ENCODE assay signal across 20 mouse cellular contexts in the genomic region with DNA sequence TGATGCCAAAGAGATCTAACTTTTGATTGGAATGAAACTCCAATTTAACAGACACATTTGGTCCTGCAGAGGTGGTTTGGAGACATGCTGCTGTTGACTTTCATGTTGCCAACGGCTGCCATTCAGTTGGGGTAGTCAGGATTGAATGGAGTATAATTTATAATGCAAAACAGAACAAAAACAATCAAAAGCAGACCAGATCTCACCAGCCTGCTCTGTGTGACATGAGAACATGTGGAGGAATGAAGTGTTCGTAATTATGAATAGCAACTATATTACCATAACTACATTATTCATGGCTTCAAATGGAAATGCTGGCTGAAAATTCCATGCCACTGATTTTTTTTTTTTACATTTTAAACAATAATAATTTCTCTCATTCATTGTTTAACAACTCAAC.
DNase-seq lines count a peak whose midpoint lies in the region; ATAC-seq lines count a peak whose summit lies in the region.
"Had no signal": no experiment of that assay in that cellular context is flagged by ENCODE, and none has a peak within 500 bp of the region (broad histone marks: within the 10 kb centered on the region; RNA-seq: fewer than 3 reads in every experiment).

No protein-coding gene starts in this region.

- H3K4me3 ChIP-seq in midbrain, embryonic 13.5 days (replicated peaks), result no peak overlapping the region
- H3K4me3 ChIP-seq in midbrain, embryonic 11.5 days (ENCODE audit: low read depth, low read length), result no peak overlapping the region
- no peak overlapping the region for H3K4me3 ChIP-seq in forebrain, embryonic 14.5 days (ENCODE audit: low read depth, low read length)
- H3K4me3 ChIP-seq: heart, adult 2 months; heart, embryonic 15.5 days; intestine, embryonic 15.5 days had no signal

- no peaks in the 10 kb centered on the region for H3K36me3 ChIP-seq in midbrain, embryonic 13.5 days
- no peaks in the 10 kb centered on the region for H3K36me3 ChIP-seq in midbrain, embryonic 11.5 days (ENCODE audit: control insufficient read depth, insufficient read depth, low read length)
- H3K36me3 ChIP-seq in forebrain, embryonic 14.5 days (ENCODE audit: control insufficient read depth, insufficient read depth, low read length), result no peaks in the 10 kb centered on the region
- H3K36me3 ChIP-seq: heart, embryonic 15.5 days; intestine, embryonic 15.5 days had no signal

- no peak overlapping the region for H3K9ac ChIP-seq in midbrain, embryonic 13.5 days (replicated peaks)
- no peak overlapping the region for H3K9ac ChIP-seq in midbrain, embryonic 11.5 days (ENCODE audit: low read length)
- no peak overlapping the region for H3K9ac ChIP-seq in forebrain, embryonic 14.5 days (ENCODE audit: low read length)
- H3K9ac ChIP-seq: heart, embryonic 15.5 days; hindbrain, embryonic 14.5 days; intestine, embryonic 15.5 days had no signal

- H3K9me3 ChIP-seq in midbrain, embryonic 13.5 days, result no peaks in the 10 kb centered on the region
- H3K9me3 ChIP-seq in midbrain, embryonic 11.5 days (ENCODE audit: control insufficient read depth, low read length), result no peaks in the 10 kb centered on the region
- H3K9me3 ChIP-seq in forebrain, embryonic 14.5 days (replicated peaks; ENCODE audit: control insufficient read depth, low read length), result no peaks in the 10 kb centered on the region
- H3K9me3 ChIP-seq: heart, embryonic 15.5 days; intestine, embryonic 15.5 days had no signal

- H3K27ac ChIP-seq in midbrain, embryonic 13.5 days, result no peak overlapping the region
- no peak overlapping the region for H3K27ac ChIP-seq in midbrain, embryonic 11.5 days (ENCODE audit: low read depth, low read length)
- H3K27ac ChIP-seq in forebrain, embryonic 14.5 days (ENCODE audit: low read depth, low read length), result no peak overlapping the region
- H3K27ac ChIP-seq: heart, adult 2 months; heart, embryonic 15.5 days; hindbrain, embryonic 14.5 days; intestine, embryonic 15.5 days had no signal

- peak; percentile 47; the same call in 1 of the 2 replicates for ATAC-seq in frontal cortex, adult (ENCODE audit: low TSS enrichment)
- ATAC-seq in midbrain, embryonic 13.5 days, result 0 out of 2 replicates have a peak, but pooled peaks have one; percentile 40
- no peak for ATAC-seq in midbrain, embryonic 11.5 days (ENCODE audit: low FRiP score)
- ATAC-seq in forebrain, embryonic 14.5 days, result peak; percentile 69
- ATAC-seq: intestine, embryonic 15.5 days had no signal

- no peak overlapping the region for H3K4me2 ChIP-seq in midbrain, embryonic 13.5 days (replicated peaks)
- no peak overlapping the region for H3K4me2 ChIP-seq in midbrain, embryonic 11.5 days
- no peak overlapping the region for H3K4me2 ChIP-seq in forebrain, embryonic 14.5 days (ENCODE audit: low read length)
- H3K4me2 ChIP-seq: heart, embryonic 11.5 days; heart, embryonic 15.5 days; hindbrain, embryonic 14.5 days; intestine, embryonic 15.5 days had no signal

- DNase-seq in frontal cortex, postnatal 36 days (ENCODE audit: low spot score in 2 of 2), result no peak
- no peak for DNase-seq in midbrain, embryonic 11.5 days (ENCODE audit: low spot score, missing footprints)
- DNase-seq in forebrain, embryonic 14.5 days (ENCODE audit: low spot score), result peak; percentile 66
- peak; percentile 6 for DNase-seq in telencephalon, adult 2 months (ENCODE audit: low read depth, low spot score)
- no peak for DNase-seq in urinary bladder, adult 18-20 months (ENCODE audit: low spot score in 2 of 2)
- no peak for DNase-seq in cerebellum, postnatal 25 days
- DNase-seq: adrenal gland, adult 2 months; adrenal gland, postnatal 25 days; cerebellum, adult 11 months; cerebellum, adult 8-10 months; cerebellum, postnatal 36 days; gastrocnemius, postnatal 14 days; heart, adult 2 months; heart, postnatal 14 days had no signal

- 59% methylated on average over 2 of the region's 2 CpGs for WGBS in midbrain, embryonic 13.5 days
- 74% methylated on average over 2 of the region's 2 CpGs for WGBS in midbrain, embryonic 11.5 days
- 57% methylated on average over 2 of the region's 2 CpGs for WGBS in forebrain, embryonic 14.5 days

- no peaks in the 10 kb centered on the region for H3K27me3 ChIP-seq in midbrain, embryonic 13.5 days
- no peaks in the 10 kb centered on the region for H3K27me3 ChIP-seq in midbrain, embryonic 11.5 days (ENCODE audit: control insufficient read depth, insufficient read depth, low read length)
- H3K27me3 ChIP-seq in forebrain, embryonic 14.5 days (replicated peaks; ENCODE audit: control insufficient read depth, insufficient read depth, low read length), result no peaks in the 10 kb centered on the region
- H3K27me3 ChIP-seq: heart, embryonic 15.5 days; intestine, embryonic 15.5 days had no signal

- 0 out of 2 replicates have a peak, but pooled peaks cover 8% of the 10 kb centered on the region for H3K4me1 ChIP-seq in midbrain, embryonic 13.5 days (replicated peaks)
- H3K4me1 ChIP-seq in midbrain, embryonic 11.5 days (ENCODE audit: control insufficient read depth, insufficient read depth, low read length), result no peaks in the 10 kb centered on the region
- no peaks in the 10 kb centered on the region for H3K4me1 ChIP-seq in forebrain, embryonic 14.5 days (ENCODE audit: control insufficient read depth, insufficient read depth, low read length)
- H3K4me1 ChIP-seq: heart, embryonic 15.5 days; intestine, embryonic 15.5 days had no signal

Comparison
In these comparisons a context has a peak if more than half of its experiments do, and no peak if none do; other contexts are left out.
1. DNase-seq: peak in forebrain, embryonic 14.5 days (single experiment) and telencephalon, adult 2 months (single experiment); none in frontal cortex, postnatal 36 days (0 of 2), midbrain, embryonic 11.5 days (single experiment), urinary bladder, adult 18-20 months (0 of 2) and cerebellum, postnatal 25 days (0 of 2).